Mouse (Mus musculus) thymus, postnatal 36 days (tissue): ENCODE results near the gene Tpbgl.
A peak's percentile ranks its signal among the peaks of the same experiment; 100 is the strongest.

Experiments
- DNase-seq, 2 experiments: peaks; one replicate each; pipeline ENCODE4 v3.0.0; 2022; ENCODE audit warnings: mixed read lengths in 2 of 2

Tpbgl gene

DNA sequence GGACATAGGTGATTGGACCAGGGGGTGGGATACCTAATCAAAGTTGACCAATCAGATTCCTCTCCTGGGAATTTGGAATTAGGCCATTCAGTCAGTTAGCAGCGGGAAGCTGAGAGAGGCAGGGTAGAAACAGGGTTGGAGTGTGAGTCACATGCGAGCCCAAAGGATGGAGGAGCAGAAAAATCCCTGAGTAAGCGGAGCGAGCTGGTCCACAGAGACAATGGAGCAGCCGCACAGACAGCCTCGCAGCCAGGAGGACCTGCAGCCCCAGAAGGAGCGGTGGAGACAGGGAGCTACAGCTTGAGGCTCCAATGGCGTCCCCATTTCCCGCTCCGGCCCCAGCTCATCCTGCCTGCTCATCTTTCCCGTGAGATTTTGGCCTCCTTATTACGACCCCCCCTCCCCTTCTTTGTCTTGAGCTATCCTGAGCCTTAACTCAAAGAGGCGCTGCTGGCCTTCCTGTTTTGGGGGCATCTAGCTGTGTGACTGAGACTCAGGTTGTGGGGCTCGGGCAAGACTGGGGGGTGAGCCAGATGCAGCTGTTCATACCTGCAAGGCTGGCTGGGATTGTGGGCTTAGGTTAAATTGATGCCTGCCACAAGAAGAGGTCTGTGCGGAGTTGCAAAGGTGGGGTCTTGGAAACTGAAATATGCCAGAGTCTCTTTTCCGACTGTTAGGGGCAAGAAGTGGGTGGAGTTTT lies 47.3 kb downstream of the Tpbgl start:
- DNase-seq = peak in 1 of 2 experiments; percentile 42

DNA sequence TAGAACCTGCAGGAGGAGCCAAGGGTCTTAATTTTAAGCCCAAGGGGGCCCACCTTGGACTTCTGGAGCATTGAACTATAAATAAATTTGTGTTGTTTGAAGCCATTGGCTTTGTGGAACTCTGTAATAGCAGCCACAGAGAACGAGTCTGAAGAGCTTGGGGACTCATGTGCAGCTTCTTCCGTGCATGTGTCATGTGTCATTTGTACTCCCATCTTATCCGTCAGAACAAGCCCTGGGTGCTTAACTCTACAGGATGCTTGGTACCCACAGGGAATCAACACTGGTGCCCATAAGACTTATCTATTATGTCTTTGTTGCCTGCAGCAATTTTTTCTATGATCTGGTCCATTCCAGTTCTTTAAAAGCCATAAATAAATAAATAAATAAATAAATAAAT lies 48.7 kb downstream of the Tpbgl start:
- DNase-seq = no peak
